21 mouse cellular contexts compared by ENCODE assay signal in the genomic region with DNA sequence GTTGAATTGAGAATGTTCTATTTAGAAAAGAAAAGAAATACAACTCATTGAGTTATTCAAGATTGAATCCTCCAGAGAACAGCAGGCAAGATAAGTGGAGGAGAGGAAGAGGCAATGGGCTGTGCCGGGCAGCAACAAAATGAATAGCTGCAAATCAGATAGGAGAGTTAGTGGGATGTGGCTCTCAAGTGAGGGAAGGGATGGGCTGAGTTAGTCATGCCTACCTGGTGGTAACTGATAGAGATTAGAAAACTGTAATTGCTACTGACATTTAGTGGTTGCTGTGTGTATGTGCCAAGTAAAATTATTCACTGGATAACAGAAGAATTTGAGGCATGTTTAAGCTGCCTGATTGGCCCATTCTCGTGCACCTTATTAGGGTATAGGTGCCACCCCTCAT.
DNase-seq lines count a peak whose midpoint lies in the region; ATAC-seq lines count a peak whose summit lies in the region.
"Had no signal": no experiment of that assay in that cellular context is flagged by ENCODE, and none has a peak within 500 bp of the region (broad histone marks: within the 10 kb centered on the region; RNA-seq: fewer than 3 reads in every experiment).

No protein-coding gene starts in this region.

- no peaks in the 10 kb centered on the region for H3K27me3 ChIP-seq in forebrain, embryonic 12.5 days
- H3K27me3 ChIP-seq in forebrain, embryonic 15.5 days = no peaks in the 10 kb centered on the region
- H3K27me3 ChIP-seq: embryonic facial prominence, embryonic 13.5 days; embryonic facial prominence, embryonic 15.5 days; forebrain, embryonic 13.5 days had no signal

- DNase-seq in 416B (ENCODE audit: low read depth) = peak; percentile 30
- DNase-seq in urinary bladder, postnatal 25 days (ENCODE audit: low spot score) = no peak
- DNase-seq: adrenal gland, adult 2 months; adrenal gland, postnatal 10 days; adrenal gland, postnatal 25 days; cerebellum, adult 11 months; cerebellum, adult 18-20 months; cerebellum, adult 8-10 months; cerebellum, adult 9-11 months; cerebellum, postnatal 14 days; cerebellum, postnatal 36 days; embryo, embryonic 11 days had no signal

- H3K9ac ChIP-seq in forebrain, embryonic 12.5 days = no peak overlapping the region
- no peak overlapping the region for H3K9ac ChIP-seq in forebrain, embryonic 15.5 days (replicated peaks)
- H3K9ac ChIP-seq: embryonic facial prominence, embryonic 13.5 days; embryonic facial prominence, embryonic 15.5 days; forebrain, embryonic 13.5 days had no signal

- peaks cover 5% of the 10 kb centered on the region; the same call in 1 of the 2 replicates for H3K4me1 ChIP-seq in forebrain, embryonic 12.5 days
- H3K4me1 ChIP-seq in forebrain, embryonic 15.5 days = no peaks in the 10 kb centered on the region
- H3K4me1 ChIP-seq: embryonic facial prominence, embryonic 13.5 days; embryonic facial prominence, embryonic 15.5 days; forebrain, embryonic 13.5 days had no signal

- H3K4me3 ChIP-seq in forebrain, embryonic 12.5 days (replicated peaks) = no peak overlapping the region
- H3K4me3 ChIP-seq in forebrain, embryonic 15.5 days = no peak overlapping the region
- H3K4me3 ChIP-seq: embryonic facial prominence, embryonic 13.5 days; embryonic facial prominence, embryonic 15.5 days; erythroblast, embryonic 14.5 days; forebrain, embryonic 10.5 days; forebrain, embryonic 13.5 days had no signal

- ATAC-seq in forebrain, embryonic 12.5 days (ENCODE audit: low FRiP score) = peak; percentile 44; the same call in 1 of the 2 replicates
- ATAC-seq in forebrain, embryonic 15.5 days (replicated peaks) = no peak
- peak; percentile 97 for ATAC-seq in megakaryocyte-erythroid progenitor cell, adult 5-6 weeks (replicated peaks; ENCODE audit: low FRiP score, low TSS enrichment, poor library complexity, severe bottlenecking)
- ATAC-seq: forebrain, embryonic 13.5 days; forebrain, embryonic 16.5 days had no signal

- no peak overlapping the region for H3K4me2 ChIP-seq in forebrain, embryonic 12.5 days
- no peak overlapping the region for H3K4me2 ChIP-seq in forebrain, embryonic 15.5 days (replicated peaks)
- H3K4me2 ChIP-seq: embryonic facial prominence, embryonic 13.5 days; embryonic facial prominence, embryonic 15.5 days; forebrain, embryonic 13.5 days had no signal

- H3K9me3 ChIP-seq in forebrain, embryonic 12.5 days = no peaks in the 10 kb centered on the region
- H3K9me3 ChIP-seq in forebrain, embryonic 15.5 days = no peaks in the 10 kb centered on the region
- H3K9me3 ChIP-seq: embryonic facial prominence, embryonic 13.5 days; embryonic facial prominence, embryonic 15.5 days; forebrain, embryonic 10.5 days; forebrain, embryonic 13.5 days had no signal

- 78% methylated on average over 2 of the region's 2 CpGs for WGBS in forebrain, embryonic 12.5 days
- WGBS in forebrain, embryonic 15.5 days = 82% methylated on average over 2 of the region's 2 CpGs

- H3K27ac ChIP-seq in forebrain, embryonic 12.5 days = no peak overlapping the region
- H3K27ac ChIP-seq in forebrain, embryonic 15.5 days (replicated peaks) = no peak overlapping the region
- H3K27ac ChIP-seq: embryonic facial prominence, embryonic 13.5 days; embryonic facial prominence, embryonic 15.5 days; forebrain, embryonic 10.5 days; forebrain, embryonic 13.5 days had no signal

- no peaks in the 10 kb centered on the region for H3K36me3 ChIP-seq in forebrain, embryonic 12.5 days (replicated peaks)
- H3K36me3 ChIP-seq in forebrain, embryonic 15.5 days = no peaks in the 10 kb centered on the region
- H3K36me3 ChIP-seq: embryonic facial prominence, embryonic 13.5 days; embryonic facial prominence, embryonic 15.5 days; forebrain, embryonic 10.5 days had no signal
